9 mouse cellular contexts compared by ENCODE assay signal in the genomic region with DNA sequence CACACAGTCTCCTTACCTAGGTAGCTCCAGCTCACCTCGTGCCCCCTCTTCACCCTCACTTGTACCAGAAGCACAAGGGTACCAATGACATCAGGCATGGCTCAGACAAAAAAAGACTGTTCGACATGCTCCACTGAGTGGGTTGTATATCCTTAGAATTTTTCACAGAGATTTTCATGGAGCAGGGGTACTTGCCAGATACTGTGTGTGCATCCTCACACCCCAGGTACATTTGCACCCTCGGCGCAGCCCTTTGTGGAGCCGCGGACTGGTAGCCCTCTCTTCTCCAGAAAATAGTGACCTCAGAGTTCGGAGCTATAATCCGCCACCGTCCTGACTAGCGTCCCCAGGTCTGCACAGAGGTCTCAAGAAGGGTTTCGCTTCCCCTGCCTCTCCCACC. TPM values are rescaled to one million over a fixed set of nuclear protein-coding genes. Genes with fewer than 3 reads are reported as not detected.
DNase-seq lines count a peak whose midpoint lies in the region; ATAC-seq and TF ChIP-seq lines count a peak whose summit lies in the region.
"Had no signal": no experiment of that assay in that cellular context is flagged by ENCODE, and none has a peak within 500 bp of the region (broad histone marks: within the 10 kb centered on the region; RNA-seq: fewer than 3 reads in every experiment).

No protein-coding gene starts in this region.

- no peak for TF ChIP-seq EP300 in CH12.LX (IDR thresholded peaks at IDR 0.05; ENCODE audit: low read length)

- H3K36me3 ChIP-seq in CH12.LX (replicated peaks in 1 of 2; ENCODE audit: control insufficient read depth in 1 of 2, insufficient read depth in 1 of 2, low read length in 1 of 2), result no peaks in the 10 kb centered on the region
- H3K36me3 ChIP-seq in forebrain, embryonic 15.5 days, result no peaks in the 10 kb centered on the region
- H3K36me3 ChIP-seq in liver, embryonic 15.5 days (replicated peaks), result no peaks in the 10 kb centered on the region

- in situ Hi-C loops in CH12.LX (cut with MboI; ENCODE audit: low pct_ligation_motif_present, low pct_unique_long_range_greater_than_20kb, low sequenced_read_pairs), result no loop called here

- dilution Hi-C loops in CH12.LX (cut with MboI; ENCODE audit: extremely low pct_ligation_motif_present, extremely low pct_unique_long_range_greater_than_20kb, low sequenced_read_pairs), result no loop called here

- H3K4me2 ChIP-seq in CH12.LX (ENCODE audit: insufficient read depth, low read depth, poor library complexity, severe bottlenecking), result peak overlapping the region; percentile 95
- H3K4me2 ChIP-seq in forebrain, embryonic 15.5 days (replicated peaks), result peak overlapping the region; percentile 88
- peak overlapping the region; percentile 57 for H3K4me2 ChIP-seq in liver, embryonic 15.5 days

- no peak for TF ChIP-seq CTCF in gastrocnemius, adult 2 months (IDR thresholded peaks at IDR 0.05)
- no peak for TF ChIP-seq CTCF in CH12.LX (conservative IDR thresholded peaks at IDR 0.05 in 1 of 2, IDR thresholded peaks at IDR 0.05 in 1 of 2; ENCODE audit: low read depth in 2 of 2, low read length in 2 of 2)

- H3K27me3 ChIP-seq in CH12.LX (replicated peaks), result peaks cover 41% of the 10 kb centered on the region
- no peaks in the 10 kb centered on the region for H3K27me3 ChIP-seq in forebrain, embryonic 15.5 days
- peaks cover 69% of the 10 kb centered on the region for H3K27me3 ChIP-seq in liver, embryonic 15.5 days

- no peak overlapping the region for H3K27ac ChIP-seq in gastrocnemius, adult 2 months
- H3K27ac ChIP-seq in CH12.LX (ENCODE audit: insufficient read depth, low read depth), result no peak overlapping the region
- H3K27ac ChIP-seq in forebrain, embryonic 15.5 days (replicated peaks), result peak overlapping the region; percentile 95
- H3K27ac ChIP-seq in liver, embryonic 15.5 days (replicated peaks), result no peak overlapping the region

- H3K9me3 ChIP-seq in CH12.LX (replicated peaks; ENCODE audit: low read length), result no peaks in the 10 kb centered on the region
- H3K9me3 ChIP-seq in forebrain, embryonic 15.5 days, result no peaks in the 10 kb centered on the region
- H3K9me3 ChIP-seq in liver, embryonic 15.5 days (replicated peaks), result no peaks in the 10 kb centered on the region

- H3K4me3 ChIP-seq in gastrocnemius, adult 2 months, result peak overlapping the region; percentile 57
- H3K4me3 ChIP-seq in CH12.LX (replicated peaks in 1 of 3; ENCODE audit: low read depth in 2 of 3, low read length in 2 of 3, poor library complexity in 1 of 3), result peak overlapping the region in 2 of 3 experiments; percentile 36 to 55
- H3K4me3 ChIP-seq in forebrain, embryonic 15.5 days, result peak overlapping the region; percentile 95
- H3K4me3 ChIP-seq in liver, embryonic 15.5 days (replicated peaks), result peak overlapping the region; percentile 23

- TF ChIP-seq RAD21 in CH12.LX (IDR thresholded peaks at IDR 0.05; ENCODE audit: low read depth, low read length), result no peak

- H3K4me1 ChIP-seq in CH12.LX (ENCODE audit: control insufficient read depth in 1 of 2, insufficient read depth in 2 of 2), result peaks cover 36 to 71% of the 10 kb centered on the region in 2 experiments
- H3K4me1 ChIP-seq in forebrain, embryonic 15.5 days, result peaks cover 32% of the 10 kb centered on the region
- peaks cover 73% of the 10 kb centered on the region for H3K4me1 ChIP-seq in liver, embryonic 15.5 days (replicated peaks)

- ATAC-seq in forebrain, embryonic 15.5 days (replicated peaks), result peak; percentile 2; the same call in 1 of the 2 replicates
- no peak for ATAC-seq in liver, embryonic 15.5 days (ENCODE audit: insufficient read depth)

- intact Hi-C loops in gastrocnemius, adult 2 months (cut with DNase I), result no loop called here
- intact Hi-C loops in gastrocnemius, postnatal 14 days (cut with DNase I; ENCODE audit: low total_unique reads), result no loop called here

- no peak for TF ChIP-seq POLR2A in CH12.LX (IDR thresholded peaks at IDR 0.05; ENCODE audit: low read depth, low read length)

- no peaks in the 10 kb centered on the region for H3K79me2 ChIP-seq in CH12.LX (replicated peaks; ENCODE audit: control insufficient read depth, extremely low read depth, insufficient read depth, poor library complexity, severe bottlenecking)

- no peak overlapping the region for H3K9ac ChIP-seq in CH12.LX (ENCODE audit: insufficient read depth, low read depth)
- H3K9ac ChIP-seq in forebrain, embryonic 15.5 days (replicated peaks), result peak overlapping the region; percentile 99
- no peak overlapping the region for H3K9ac ChIP-seq in liver, embryonic 15.5 days

- DNase-seq in gastrocnemius, adult 2 months, result peak; percentile 15
- no peak for DNase-seq in gastrocnemius, postnatal 14 days
- DNase-seq in CH12.LX (ENCODE audit: extremely low read depth), result peak; percentile 44
- DNase-seq in adrenal gland, adult 8-10 months, result no peak
- no peak for DNase-seq in thymus, postnatal 0 days (ENCODE audit: low spot score)
- DNase-seq in thymus, postnatal 36 days, result no peak

- 2% methylated on average over 11 of the region's 11 CpGs for WGBS in forebrain, embryonic 15.5 days
- 12% methylated on average over 11 of the region's 11 CpGs for WGBS in liver, embryonic 15.5 days (ENCODE audit: insufficient replicate concordance)

TF ChIP-seq in CH12.LX, 34 proteins besides CTCF, POLR2A, EP300 and RAD21:
- TF ChIP-seq NRF1 (IDR thresholded peaks at IDR 0.05; ENCODE audit: low read depth, low read length) (no peak), SIN3A (IDR thresholded peaks at IDR 0.05; ENCODE audit: low read length) (no peak), MEF2A (IDR thresholded peaks at IDR 0.05; ENCODE audit: borderline replicate concordance, low read depth, low read length) (no peak), MAZ (IDR thresholded peaks at IDR 0.05; ENCODE audit: low read depth, low read length) (no peak), CHD1 (IDR thresholded peaks at IDR 0.05; ENCODE audit: low read depth, low read length) (no peak), ETS1 (conservative IDR thresholded peaks at IDR 0.05; ENCODE audit: low read depth, low read length) (no peak), JUND (conservative IDR thresholded peaks at IDR 0.05; ENCODE audit: low read depth, low read length) (no peak), TBP (conservative IDR thresholded peaks at IDR 0.05; ENCODE audit: low read depth, low read length) (no peak)

RNA-seq across cellular contexts. Expression of a gene that starts 0.4 kb away (rescaled TPM):
- total RNA-seq in gastrocnemius, adult 2 months (2021), result not detected
- under 1 TPM in 1 of 2 experiments, not detected in 1; 0.16 TPM for total RNA-seq in gastrocnemius, postnatal 14 days (2021)
- 1.8 and 3.1 TPM in 2 replicates for total RNA-seq in CH12.LX (2012; rRNA removed)
- total RNA-seq in CH12.LX (2014; rRNA removed), result 1.3 and 2.2 TPM in 2 replicates
- polyA plus RNA-seq in CH12.LX (2012; ENCODE audit: insufficient read length, low read depth), result 1.8 and 2.6 TPM in 2 replicates
- 1,822 and 1,823 TPM in 2 replicates for polyA plus RNA-seq in forebrain, embryonic 15.5 days (2015; fragmentation: Nextera tagmentation; extraction: Ambion mirVana)
- 0.67 and 0.99 TPM in 2 replicates for polyA plus RNA-seq in liver, embryonic 15.5 days (2015; fragmentation: Nextera tagmentation; extraction: Ambion mirVana)
- 1 to 10 TPM; 2.9 to 9.7 (median 6.6) TPM for total RNA-seq in adrenal gland, adult 8-10 months (2022)
- polyA plus RNA-seq in thymus, postnatal 0 days (2015; fragmentation: Nextera tagmentation; extraction: Ambion mirVana), result 11.9 and 16.3 TPM in 2 replicates

RNA-seq across cellular contexts. Expression of a gene that starts 3.9 kb away (rescaled TPM):
- total RNA-seq in gastrocnemius, adult 2 months (2021), result not detected
- not detected for total RNA-seq in gastrocnemius, postnatal 14 days (2021)
- total RNA-seq in CH12.LX (2012; rRNA removed) (0.04 TPM in 1 of 2 replicates, not detected in the other), CH12.LX (2014; rRNA removed) (not detected in 2 replicates)
- 0.07 TPM in 1 of 2 replicates, not detected in the other for polyA plus RNA-seq in CH12.LX (2012; ENCODE audit: insufficient read length, low read depth)
- 0.15 and 0.23 TPM in 2 replicates for polyA plus RNA-seq in forebrain, embryonic 15.5 days (2015; fragmentation: Nextera tagmentation; extraction: Ambion mirVana)
- polyA plus RNA-seq in liver, embryonic 15.5 days (2015; fragmentation: Nextera tagmentation; extraction: Ambion mirVana), result not detected in 2 replicates
- under 1 TPM in 1 of 4 experiments, not detected in 3; 0.13 TPM for total RNA-seq in adrenal gland, adult 8-10 months (2022)
- 0.28 and 0.56 TPM in 2 replicates for polyA plus RNA-seq in thymus, postnatal 0 days (2015; fragmentation: Nextera tagmentation; extraction: Ambion mirVana)
- polyA plus RNA-seq: gonadal fat pad, adult 2 months had no signal

RNA-seq across cellular contexts. Expression of a gene that starts 12.5 kb away (rescaled TPM):
- 10 to 100 TPM; 38.5 to 39.1 TPM for total RNA-seq in gastrocnemius, adult 2 months (2021)
- total RNA-seq in gastrocnemius, postnatal 14 days (2021), result 10 to 100 TPM; 36.2 to 36.3 TPM
- total RNA-seq in CH12.LX (2012; rRNA removed) (19.9 and 20.9 TPM in 2 replicates), CH12.LX (2014; rRNA removed) (16.8 and 17.9 TPM in 2 replicates)
- 22.4 and 23.3 TPM in 2 replicates for polyA plus RNA-seq in CH12.LX (2012; ENCODE audit: insufficient read length, low read depth)
- polyA plus RNA-seq in forebrain, embryonic 15.5 days (2015; fragmentation: Nextera tagmentation; extraction: Ambion mirVana), result 43.3 and 46.3 TPM in 2 replicates
- 11.7 and 11.9 TPM in 2 replicates for polyA plus RNA-seq in liver, embryonic 15.5 days (2015; fragmentation: Nextera tagmentation; extraction: Ambion mirVana)
- 10 to 100 TPM; 27.8 to 40.1 (median 34.2) TPM for total RNA-seq in adrenal gland, adult 8-10 months (2022)
- polyA plus RNA-seq in thymus, postnatal 0 days (2015; fragmentation: Nextera tagmentation; extraction: Ambion mirVana), result 21.3 and 24.0 TPM in 2 replicates

RNA-seq across cellular contexts. Expression of a gene that starts 37.2 kb away (rescaled TPM):
- total RNA-seq in gastrocnemius, adult 2 months (2021), result 100 to 1,000 TPM; 134 to 140 TPM
- 100 to 1,000 TPM; 140 to 162 TPM for total RNA-seq in gastrocnemius, postnatal 14 days (2021)
- 142 and 168 TPM in 2 replicates for total RNA-seq in CH12.LX (2012; rRNA removed)
- 204 and 207 TPM in 2 replicates for total RNA-seq in CH12.LX (2014; rRNA removed)
- 393 and 396 TPM in 2 replicates for polyA plus RNA-seq in CH12.LX (2012; ENCODE audit: insufficient read length, low read depth)
- polyA plus RNA-seq in forebrain, embryonic 15.5 days (2015; fragmentation: Nextera tagmentation; extraction: Ambion mirVana), result 252 and 259 TPM in 2 replicates
- polyA plus RNA-seq in liver, embryonic 15.5 days (2015; fragmentation: Nextera tagmentation; extraction: Ambion mirVana), result 50.6 and 54.5 TPM in 2 replicates
- total RNA-seq in adrenal gland, adult 8-10 months (2022), result 100 to 1,000 TPM; 223 to 301 (median 278) TPM
- polyA plus RNA-seq in thymus, postnatal 0 days (2015; fragmentation: Nextera tagmentation; extraction: Ambion mirVana), result 155 and 165 TPM in 2 replicates

Comparison
In these comparisons a context has a peak if more than half of its experiments do, and no peak if none do; other contexts are left out.
1. DNase-seq: peak in gastrocnemius, adult 2 months (single experiment) and CH12.LX (single experiment); none in gastrocnemius, postnatal 14 days (single experiment), adrenal gland, adult 8-10 months (single experiment), thymus, postnatal 0 days (single experiment) and thymus, postnatal 36 days (0 of 2).
2. H3K4me3 ChIP-seq: peak in every context shown above with its lines; median percentile 95 in forebrain, embryonic 15.5 days; 57 in gastrocnemius, adult 2 months; 46 in CH12.LX; 23 in liver, embryonic 15.5 days.
3. Peak in every context shown above with its lines, with median percentiles within 50 percentile points of each other: H3K4me2 ChIP-seq.